18 mouse cellular contexts compared by ENCODE assay signal in the genomic region with DNA sequence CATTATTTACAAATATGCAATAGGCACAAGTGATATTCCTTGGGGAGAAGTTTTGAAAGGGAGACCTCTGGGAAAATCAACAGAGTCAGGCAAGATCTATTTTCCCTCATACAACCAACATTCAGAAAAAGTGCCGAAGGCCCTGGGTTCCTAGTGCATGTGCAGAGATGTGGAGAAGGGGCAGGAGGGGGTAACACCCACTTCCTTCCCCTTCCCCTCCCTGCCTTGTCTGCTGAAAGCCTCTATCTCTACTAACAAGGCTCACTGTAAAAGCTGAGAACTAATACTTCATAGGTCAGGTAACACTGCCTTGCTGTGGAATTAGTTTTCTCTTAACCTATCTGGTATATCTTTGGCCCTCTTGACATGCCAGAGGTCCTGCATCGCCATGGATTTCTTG.
"Had no signal": no experiment of that assay in that cellular context is flagged by ENCODE, and none has a peak within 500 bp of the region (broad histone marks: within the 10 kb centered on the region; RNA-seq: fewer than 3 reads in every experiment).

No protein-coding gene starts in this region.

- H3K9me3 ChIP-seq: liver, embryonic 13.5 days; liver, embryonic 15.5 days; lung, embryonic 15.5 days; megakaryocyte, embryonic 14.5 days; midbrain, embryonic 13.5 days; midbrain, embryonic 15.5 days; neural tube, embryonic 12.5 days had no signal

- H3K36me3 ChIP-seq: liver, embryonic 13.5 days; liver, embryonic 15.5 days; lung, embryonic 15.5 days; midbrain, embryonic 13.5 days; midbrain, embryonic 15.5 days; neural tube, embryonic 12.5 days had no signal

- H3K4me3 ChIP-seq: liver, embryonic 13.5 days; liver, embryonic 15.5 days; lung, embryonic 15.5 days; megakaryocyte, embryonic 14.5 days; midbrain, embryonic 13.5 days; midbrain, embryonic 15.5 days; neural tube, embryonic 12.5 days had no signal

- H3K4me2 ChIP-seq: liver, embryonic 13.5 days; liver, embryonic 15.5 days; lung, embryonic 15.5 days; midbrain, embryonic 11.5 days; midbrain, embryonic 13.5 days; midbrain, embryonic 15.5 days; neural tube, embryonic 12.5 days had no signal

- H3K27me3 ChIP-seq: liver, embryonic 13.5 days; liver, embryonic 15.5 days; lung, embryonic 15.5 days; megakaryocyte, embryonic 14.5 days; midbrain, embryonic 13.5 days; midbrain, embryonic 15.5 days; neural tube, embryonic 12.5 days had no signal

- H3K27ac ChIP-seq: liver, embryonic 13.5 days; liver, embryonic 15.5 days; lung, embryonic 15.5 days; macrophage; midbrain, embryonic 13.5 days; midbrain, embryonic 15.5 days; neural tube, embryonic 12.5 days had no signal

- ATAC-seq: liver, postnatal 0 days; lung, postnatal 0 days; midbrain, embryonic 13.5 days; midbrain, embryonic 15.5 days had no signal

- DNase-seq: liver, embryonic 13.5 days; liver, postnatal 0 days; lung, adult 2 months; lung, postnatal 14 days; lung, postnatal 36 days; right cerebral cortex, postnatal 14 days; thymus, adult 18-20 months; thymus, postnatal 14 days; thymus, postnatal 36 days had no signal

- H3K9ac ChIP-seq: liver, embryonic 13.5 days; liver, embryonic 15.5 days; liver, postnatal 0 days; lung, embryonic 15.5 days; midbrain, embryonic 13.5 days; midbrain, embryonic 15.5 days; neural tube, embryonic 12.5 days had no signal

- H3K4me1 ChIP-seq: liver, embryonic 13.5 days; liver, embryonic 15.5 days; lung, embryonic 15.5 days; midbrain, embryonic 13.5 days; midbrain, embryonic 15.5 days; neural tube, embryonic 12.5 days had no signal
